Mouse (Mus musculus) lung, postnatal 14 days (tissue): ENCODE measurements around the gene Bach2.

Experiments used
- DNase-seq: peaks from one replicate; pipeline ENCODE4 v3.0.0; 2021

The Bach2 gene

GRCm38 (mm10) chr4:32508572-32508971, 270.0 kb downstream of the Bach2 start:
- no peak for DNase-seq

DNA sequence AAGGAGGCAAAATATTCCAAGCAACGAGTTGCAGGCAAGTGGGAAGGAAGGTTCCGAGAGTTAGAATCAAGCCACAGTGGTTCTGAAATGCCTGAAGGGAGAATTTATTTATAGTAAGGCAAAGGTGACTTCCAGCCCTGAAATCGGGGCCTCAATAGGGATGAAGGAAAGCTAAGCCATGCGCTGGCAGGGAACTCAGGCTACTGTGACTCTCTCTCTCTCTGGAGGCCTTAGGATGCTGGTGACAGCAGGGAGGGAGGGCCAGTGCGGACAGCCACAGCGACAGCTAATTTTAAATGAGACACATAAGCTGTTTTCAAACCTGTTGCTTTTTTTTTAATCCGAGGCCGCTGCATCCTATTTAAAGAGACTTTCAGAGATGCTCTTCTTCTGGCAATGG, 270.4 kb downstream of the Bach2 start:
- DNase-seq: no peak

GRCm38 (mm10) chr4:32509832-32510612, 271.4 kb downstream of the Bach2 start:
- no peak for DNase-seq

DNA sequence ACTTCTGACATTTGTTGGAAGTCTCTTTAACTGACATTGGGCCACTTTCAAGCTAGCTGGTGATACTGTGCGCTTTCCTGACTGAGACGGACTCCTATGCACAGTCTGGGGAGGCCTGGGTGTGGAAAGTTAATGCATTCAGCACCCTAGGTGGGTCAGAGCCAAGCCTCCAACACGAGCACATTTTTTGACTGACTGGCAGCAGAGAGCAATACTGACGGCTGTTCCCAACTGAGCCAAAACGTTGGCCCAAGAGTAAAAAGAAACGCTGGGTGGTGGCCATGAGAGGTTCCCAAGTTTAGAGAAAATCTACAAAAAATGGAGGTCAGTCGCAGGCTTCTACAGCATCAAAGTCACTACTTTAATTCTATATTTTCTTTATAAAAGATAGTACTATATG, 272.3 kb downstream of the Bach2 start:
- DNase-seq: no peak

DNA sequence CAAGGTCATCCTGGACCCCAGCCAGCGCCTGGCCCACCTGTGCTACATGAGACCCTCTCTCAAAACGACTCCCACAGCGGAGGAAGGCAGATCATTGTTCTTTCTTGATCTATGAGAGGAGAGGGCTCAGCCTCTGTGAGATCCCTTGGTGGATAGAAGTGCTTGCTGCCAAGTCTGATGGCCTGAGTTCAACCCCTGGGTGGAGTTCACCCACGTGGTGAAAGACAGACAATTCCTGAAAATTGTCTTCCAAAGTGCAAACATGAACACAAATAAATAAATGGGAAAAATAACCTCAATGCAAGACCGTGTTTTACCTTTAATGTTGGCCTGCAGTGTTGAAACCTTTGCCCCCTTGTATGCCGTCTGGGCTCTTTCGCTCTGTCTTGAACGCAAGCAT, 277.5 kb downstream of the Bach2 start:
- DNase-seq: no peak

DNA sequence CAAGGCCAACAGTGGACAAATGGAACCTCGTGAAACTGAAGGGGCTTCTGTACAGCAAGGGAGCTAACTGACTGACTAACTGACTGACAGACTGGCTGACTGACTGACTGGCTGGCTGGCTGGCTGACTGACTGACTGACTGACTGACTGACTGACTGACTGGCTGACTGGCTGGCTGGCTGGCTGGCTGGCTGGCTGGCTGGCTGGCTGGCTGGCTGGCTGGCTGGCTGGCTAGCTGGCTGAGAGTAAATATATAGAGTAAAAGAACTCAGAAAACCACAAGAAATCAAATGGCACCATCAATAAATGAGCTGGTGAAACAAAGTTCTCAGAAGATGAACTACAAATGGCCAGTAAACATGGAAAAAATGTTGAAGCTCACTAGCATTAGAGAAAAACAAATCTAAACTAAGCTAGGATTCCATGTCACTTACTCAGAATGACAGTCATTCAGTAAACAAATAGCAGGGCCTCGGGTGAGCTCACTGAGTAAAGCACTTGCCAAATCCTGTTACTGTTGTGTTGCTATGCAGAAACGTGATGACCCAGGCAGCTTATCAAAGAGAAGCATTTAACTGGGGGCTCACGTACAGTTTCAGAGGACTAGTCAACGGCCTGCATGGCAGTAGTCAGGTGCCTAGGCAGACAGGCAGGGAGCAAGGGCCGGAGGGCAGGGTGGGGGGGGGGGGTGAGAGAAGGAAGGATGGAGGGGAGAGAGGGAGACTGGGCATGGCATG, 280.4 kb downstream of the Bach2 start:
- DNase-seq: peak; percentile 27

- DNase-seq: peak; percentile 62
These were observed 282.2 kb downstream of the Bach2 start for GRCm38 (mm10) chr4:32520628-32521360.

- no peak for DNase-seq
These were observed 282.7 kb downstream of the Bach2 start for GRCm38 (mm10) chr4:32521361-32521740.

- no peak for DNase-seq
These were observed 283.4 kb downstream of the Bach2 start for GRCm38 (mm10) chr4:32522013-32522412.

DNA sequence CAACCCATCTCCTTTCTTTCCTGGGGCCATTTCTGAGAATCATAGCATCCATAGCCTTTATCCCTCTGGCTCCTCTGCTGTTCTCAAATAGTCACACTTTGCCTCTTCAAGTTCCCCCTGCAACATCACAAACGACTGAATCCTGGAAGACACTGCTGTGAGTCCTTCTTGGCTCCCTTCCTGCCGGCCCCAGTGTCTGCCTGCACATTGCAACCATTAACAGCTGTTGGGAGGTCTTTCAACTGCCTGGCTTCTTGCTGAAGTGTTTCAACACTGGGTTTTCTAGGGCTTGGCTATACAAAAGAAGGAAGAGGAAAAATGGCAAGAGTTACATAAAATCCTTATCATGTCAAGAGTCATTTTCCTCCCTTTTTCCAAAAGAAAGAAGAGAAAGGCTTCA, 285.7 kb downstream of the Bach2 start:
- DNase-seq: peak; percentile 62

GRCm38 (mm10) chr4:32525000-32525399, 286.4 kb downstream of the Bach2 start:
- no peak for DNase-seq

DNA sequence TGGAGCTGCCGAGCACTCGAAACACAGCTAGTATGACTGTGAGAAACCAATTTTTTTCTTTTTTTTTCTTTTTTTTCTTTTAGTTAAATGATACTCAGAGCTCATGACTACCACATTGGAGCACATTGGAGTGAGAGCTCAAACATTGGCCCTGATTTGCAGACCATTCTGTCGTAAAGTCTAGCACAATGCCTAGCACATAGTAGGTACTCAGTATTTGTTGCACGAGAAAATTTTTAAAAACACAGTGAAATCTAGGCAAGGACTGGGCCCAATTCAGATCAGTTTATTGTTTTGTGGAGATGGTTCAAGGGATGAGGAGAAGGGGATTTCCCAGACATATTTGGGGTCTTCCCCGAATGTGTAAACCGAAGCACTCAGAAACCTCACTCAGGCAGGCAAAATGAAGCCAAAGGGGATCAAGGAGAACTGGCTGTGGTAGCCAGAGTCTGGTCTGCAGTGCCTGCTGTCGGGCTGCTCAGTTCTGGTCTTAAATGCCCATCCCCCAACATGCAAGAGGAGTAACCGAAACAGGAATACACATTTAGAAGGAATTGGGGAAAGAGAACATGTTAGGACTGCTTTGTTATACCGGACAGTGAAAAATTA, 287.7 kb downstream of the Bach2 start:
- DNase-seq: no peak

GRCm38 (mm10) chr4:32529443-32529995, 290.9 kb downstream of the Bach2 start:
- no peak for DNase-seq

GRCm38 (mm10) chr4:32530421-32530920, 291.9 kb downstream of the Bach2 start:
- no peak for DNase-seq

DNA sequence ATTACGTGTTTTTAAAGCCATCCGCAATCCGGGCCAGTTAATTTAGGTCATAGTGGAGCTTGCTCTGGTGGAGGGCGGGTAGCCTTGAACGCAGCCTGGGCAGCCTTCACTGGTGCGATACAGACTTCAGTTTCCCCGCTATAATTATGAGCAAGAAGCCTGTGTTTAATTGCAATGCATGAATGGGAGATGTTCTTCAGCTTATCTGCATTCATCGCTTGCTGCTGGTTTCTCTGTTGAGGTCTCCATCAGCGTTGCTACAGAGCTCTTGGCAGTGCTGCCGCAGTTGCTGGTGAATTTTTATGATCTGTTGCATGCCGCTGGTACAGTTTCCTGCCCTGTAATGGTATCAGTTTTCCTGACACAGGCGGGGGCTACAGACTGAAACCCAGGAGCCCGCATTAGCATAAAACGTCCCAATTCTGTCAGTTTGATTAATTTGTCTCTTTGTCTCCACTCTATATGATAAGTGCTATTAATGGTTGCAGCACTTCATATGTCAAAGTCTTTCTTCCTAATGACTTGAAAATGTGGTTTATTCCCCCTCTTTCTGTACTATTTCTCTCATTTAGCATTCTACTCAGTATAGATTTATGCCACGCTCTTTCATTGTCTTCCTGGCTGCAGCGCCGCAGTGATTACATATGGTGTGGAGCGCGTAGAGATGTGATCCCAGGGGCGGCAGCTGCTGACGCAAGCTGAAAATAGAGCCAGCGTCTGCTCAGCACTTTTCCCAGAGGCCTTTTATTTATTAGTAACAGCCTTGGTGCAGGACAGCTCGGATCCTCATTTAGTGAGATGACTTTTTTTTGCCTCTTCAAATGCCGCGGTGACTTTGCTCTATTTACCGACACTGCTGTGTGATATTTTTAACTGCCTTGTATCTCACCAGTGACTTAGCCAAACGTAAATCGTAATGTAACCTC, 292.6 kb downstream of the Bach2 start:
- DNase-seq: no peak

GRCm38 (mm10) chr4:32532079-32532478, 293.5 kb downstream of the Bach2 start:
- DNase-seq: no peak

DNA sequence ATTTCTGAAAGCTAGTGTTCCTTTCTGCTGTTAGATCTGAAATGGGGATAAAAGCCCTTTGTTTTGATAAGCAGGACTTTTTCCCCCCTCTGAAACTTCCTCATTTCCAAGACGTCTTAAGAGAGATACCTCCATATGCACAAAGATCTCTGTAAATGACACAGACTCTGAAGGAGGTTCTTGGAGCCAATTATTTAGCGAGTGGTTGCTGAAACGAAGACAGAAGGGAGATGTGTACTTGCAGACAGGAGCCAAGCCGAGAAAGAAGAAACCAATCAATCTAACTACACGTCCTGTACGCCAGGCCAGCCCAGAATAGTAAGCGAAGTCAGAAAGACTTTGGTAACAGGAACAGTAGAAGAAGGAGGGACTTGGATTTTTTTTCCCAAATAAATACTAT, 295.1 kb downstream of the Bach2 start:
- no peak for DNase-seq

DNA sequence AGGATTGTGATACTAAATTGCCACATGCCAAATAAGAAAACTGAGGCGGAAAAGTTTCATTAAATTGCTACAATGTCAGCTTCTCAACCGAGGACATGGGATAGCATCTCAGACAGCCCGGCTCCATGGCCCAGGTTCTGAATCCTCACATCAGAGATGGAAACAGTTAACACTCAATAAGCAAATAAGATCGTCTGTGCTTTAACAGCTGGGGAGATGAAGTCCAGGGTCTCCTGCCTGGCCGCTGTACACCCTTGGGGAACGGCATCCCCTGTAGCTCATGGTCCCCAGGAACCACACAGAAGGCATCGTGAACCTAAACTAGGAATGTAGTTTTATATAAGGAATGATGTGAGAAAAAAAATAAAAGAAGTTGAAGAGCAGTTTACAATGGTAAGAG, 297.0 kb downstream of the Bach2 start:
- DNase-seq: no peak

DNA sequence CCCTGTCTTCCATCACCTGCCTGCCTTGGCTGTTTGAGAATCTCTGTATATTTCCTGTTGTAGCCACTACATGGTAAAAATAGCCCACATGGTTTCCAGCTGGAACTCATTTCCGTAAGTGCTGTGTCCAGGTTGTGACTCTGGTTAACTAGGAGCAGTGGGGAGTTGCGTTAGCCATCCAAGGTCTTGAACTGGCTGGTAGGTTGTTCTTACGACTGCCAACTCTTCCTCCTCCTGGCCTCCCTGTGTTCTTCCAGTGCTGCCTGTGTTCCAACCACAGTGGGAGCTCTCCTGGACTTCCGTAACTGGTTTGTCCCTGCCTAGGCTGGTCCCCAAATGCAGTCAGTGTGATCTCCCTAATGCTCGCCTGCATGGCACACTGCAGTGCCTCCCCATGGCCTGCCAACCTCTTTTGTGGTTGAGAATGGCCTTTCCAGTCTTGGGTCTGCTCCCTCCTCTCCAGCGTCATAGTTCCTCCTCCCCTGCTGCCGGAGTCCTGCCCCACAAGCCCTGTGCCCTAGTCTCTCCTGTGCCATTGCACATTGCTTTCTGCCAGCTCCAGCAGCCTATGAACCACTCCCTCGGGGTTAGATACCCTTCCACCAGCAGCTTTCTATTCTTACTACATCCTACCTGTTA, 298.4 kb downstream of the Bach2 start:
- DNase-seq: no peak

DNA sequence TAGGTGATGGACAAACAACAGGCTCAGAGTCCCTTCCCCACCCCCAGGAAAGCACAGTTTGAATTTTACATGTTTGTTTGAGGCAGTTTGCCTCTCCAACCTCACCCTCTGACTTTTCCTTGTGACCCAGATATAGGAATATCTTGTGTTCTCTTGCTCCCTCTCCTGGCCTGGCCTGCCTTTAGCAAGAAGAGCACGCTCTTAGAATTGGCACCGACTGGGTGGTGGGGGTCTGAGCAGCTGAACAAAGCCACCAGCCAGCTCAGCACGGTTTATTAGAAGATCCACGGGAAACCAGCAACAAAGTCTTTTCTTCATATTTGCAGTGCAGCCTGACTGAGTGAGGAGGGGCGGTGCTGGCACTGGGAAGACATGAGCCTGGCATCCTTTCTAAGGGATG, 299.5 kb downstream of the Bach2 start:
- peak; percentile 81 for DNase-seq

DNA sequence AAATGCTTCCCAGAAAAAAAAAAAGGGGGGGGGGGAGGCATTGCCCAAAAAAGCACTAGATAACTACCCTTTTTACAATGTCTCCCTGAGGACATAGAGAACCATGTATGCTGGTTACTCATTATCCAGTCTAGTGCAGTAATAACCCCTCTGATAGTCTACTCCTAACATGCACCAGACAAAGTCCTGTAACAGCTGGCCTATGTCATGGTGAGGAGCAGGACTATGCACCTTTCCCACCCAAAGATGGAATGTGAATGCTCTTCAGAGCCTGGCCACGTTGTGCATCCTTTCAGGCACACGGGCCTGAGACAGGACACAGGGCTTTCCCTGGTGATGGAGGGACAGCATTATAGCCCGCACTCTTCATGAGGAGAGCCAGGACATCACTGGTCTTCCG, 299.9 kb downstream of the Bach2 start:
- no peak for DNase-seq
